Mouse (Mus musculus) adrenal gland, adult 2 months (tissue): ENCODE data around the gene Slc12a7. TPM values are rescaled to one million over a fixed set of nuclear protein-coding genes. Genes with fewer than 3 reads are reported as not detected.
"Not testable (repeated sequence)": the region's sequence is repeated elsewhere in the genome, so short reads cannot be mapped to it uniquely, and the experiment has no call there.

ENCODE experiments used
- DNase-seq: peaks from one replicate; pipeline ENCODE4 v3.0.0; 2021
- long read RNA-seq: library from polyadenylated mRNA; stranded (forward); transcript quantifications from one replicate; pipeline ENCODE4 v2.0.0, GENCODE M21; 2021
- polyA plus RNA-seq: library from polyadenylated mRNA; depleted of rRNA; stranded (reverse); fragments of >200 nt; gene quantifications from 2 replicates; pipeline ENCODE4 v1.2.3, GENCODE M21; 2012; rRNA removed
- total RNA-seq, 2 experiments: library from RNA; stranded (reverse); gene quantifications; 2 replicates each; pipeline ENCODE4 v1.2.3; 2021

The Slc12a7 gene
- total RNA-seq (10 to 100 TPM; 29.3 to 49.3 TPM), polyA plus RNA-seq (50.5 and 57.0 TPM in 2 replicates)
- long read RNA-seq, full-length matches to known transcripts: 19 of 31 reads
- long read RNA-seq, partial matches to known transcripts: 6 of 31 reads
- long read RNA-seq, other reads (novel, unspliced or antisense): 6 of 31 reads

DNA sequence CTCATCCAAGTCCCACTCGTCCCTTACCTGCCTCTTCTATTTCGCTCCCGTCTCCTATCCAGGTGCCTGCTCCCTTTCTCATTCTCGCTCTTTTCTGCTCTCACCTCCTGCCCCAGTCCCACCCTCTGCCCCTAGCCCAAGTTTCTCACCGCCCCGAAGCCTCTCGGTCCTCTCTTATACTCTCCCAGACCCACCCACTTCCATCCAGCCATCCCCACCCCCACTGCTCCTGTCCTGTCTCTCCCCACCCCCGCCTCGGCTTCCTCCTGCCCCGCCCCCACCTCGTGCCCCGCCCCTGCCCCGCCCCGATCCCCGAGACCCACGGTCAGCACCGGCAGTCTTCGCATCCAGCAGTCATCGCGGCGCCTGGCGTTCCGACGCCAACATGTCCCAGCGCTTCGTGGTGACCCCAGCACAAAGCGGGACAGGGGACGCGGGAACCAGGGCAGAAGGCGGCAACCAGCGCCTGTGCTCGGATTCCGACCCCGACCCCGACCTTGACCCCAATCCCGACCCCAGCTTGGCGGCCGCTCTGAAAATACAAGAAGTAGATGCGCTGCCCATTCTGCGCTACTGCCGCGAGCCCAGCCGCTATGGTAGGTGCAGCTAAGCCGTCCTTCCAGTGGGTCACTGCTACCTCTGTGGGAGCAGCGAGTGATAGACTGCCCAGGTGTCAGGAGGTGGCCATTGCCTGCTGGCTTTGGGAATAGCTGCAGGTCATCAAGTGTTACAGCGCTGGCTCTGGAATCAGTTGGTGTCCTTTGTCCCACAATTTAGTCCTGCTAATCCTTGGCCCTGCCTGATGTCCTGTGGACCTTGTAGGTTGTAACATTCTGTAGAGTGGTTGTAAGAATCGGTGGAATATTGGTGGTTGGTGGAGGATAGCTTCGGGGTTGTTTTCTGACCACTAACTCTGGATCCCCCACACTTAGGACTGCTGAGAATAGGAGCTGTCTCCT is at the start of gene Slc12a7:
TSS of gene Slc12a7 (plus strand) at position 353 of the 959 bp plus-strand sequence.
- peak; percentile 48 for DNase-seq

DNA sequence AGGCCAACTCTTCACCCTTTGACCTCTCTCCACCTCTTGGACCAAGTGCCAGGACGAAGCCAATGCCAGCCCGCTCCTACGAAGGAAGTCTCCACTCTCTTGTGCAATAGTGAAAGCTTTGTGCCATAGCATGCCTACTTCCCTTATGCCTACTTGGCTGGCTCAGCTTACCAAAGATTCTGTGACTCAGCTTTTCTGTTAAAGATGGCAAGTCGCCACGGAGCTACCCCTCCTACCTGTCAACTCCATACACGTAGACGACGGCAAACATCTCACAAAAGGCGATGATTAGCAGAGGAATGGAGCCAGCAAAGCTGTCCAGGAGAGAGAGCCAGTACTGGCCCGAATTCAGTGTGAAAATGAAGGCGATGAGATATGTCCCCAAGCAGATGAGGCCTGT is 49.2 kb upstream of the Slc12a7 start:
- peak; percentile 29 for DNase-seq

DNA sequence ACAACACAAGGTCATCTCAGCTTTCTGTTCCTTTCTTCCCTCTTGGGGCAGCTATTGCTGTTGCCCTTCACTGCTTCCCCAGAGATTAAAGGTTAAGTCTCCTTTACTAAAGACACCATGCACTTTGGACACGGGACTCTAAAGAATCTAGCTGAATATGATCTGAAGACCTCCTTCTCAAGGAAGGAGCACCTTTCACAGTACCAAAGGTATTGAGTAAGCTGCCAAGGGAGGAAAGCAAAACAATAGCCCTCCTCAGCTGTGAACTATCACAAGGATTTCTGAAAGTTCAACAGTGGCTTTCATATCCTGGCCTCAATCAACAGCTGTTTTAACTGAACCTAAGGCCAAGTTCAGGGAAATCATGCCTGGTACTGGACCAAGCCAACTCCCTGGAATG is 48.5 kb upstream of the Slc12a7 start:
- DNase-seq: no peak

DNA sequence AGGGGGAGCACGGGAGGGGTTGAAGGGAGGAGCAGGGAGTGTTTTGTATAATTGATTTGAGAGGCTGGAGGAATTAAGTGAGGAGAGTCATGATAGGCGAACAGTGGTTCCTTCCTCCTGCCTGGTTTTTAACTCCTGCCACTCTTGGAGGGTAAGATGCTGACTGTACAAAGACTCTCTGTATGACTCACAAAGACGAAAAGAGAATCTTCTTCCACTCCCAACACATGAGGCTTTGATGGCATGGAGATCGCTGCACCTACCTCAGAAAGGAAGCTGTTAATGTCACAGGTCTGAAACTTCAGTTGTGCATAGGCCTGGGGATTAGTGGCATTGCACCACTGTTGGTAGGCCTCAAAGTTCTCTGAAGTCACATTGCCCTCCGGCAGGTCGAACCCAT is 47.4 kb upstream of the Slc12a7 start:
- DNase-seq: no peak

DNA sequence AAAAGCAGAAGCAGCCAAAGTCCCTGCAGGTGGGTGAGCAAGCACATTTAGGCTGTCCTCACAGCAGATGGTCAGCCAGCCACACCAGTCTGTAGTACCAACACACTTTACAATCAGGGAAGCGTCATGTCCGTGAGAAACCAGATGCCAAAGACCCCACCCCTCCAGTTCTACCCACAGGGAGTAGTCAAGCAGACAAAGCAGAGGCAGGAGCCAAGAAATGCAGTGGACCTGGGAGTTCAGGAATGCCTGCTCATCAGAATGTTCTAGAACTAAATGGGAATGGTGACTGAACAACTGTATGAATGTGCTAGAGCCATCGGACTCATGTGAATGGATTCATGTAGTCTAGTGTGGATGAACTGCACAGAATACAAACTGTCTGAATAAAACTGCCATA is 45.3 kb upstream of the Slc12a7 start:
- DNase-seq: no peak

DNA sequence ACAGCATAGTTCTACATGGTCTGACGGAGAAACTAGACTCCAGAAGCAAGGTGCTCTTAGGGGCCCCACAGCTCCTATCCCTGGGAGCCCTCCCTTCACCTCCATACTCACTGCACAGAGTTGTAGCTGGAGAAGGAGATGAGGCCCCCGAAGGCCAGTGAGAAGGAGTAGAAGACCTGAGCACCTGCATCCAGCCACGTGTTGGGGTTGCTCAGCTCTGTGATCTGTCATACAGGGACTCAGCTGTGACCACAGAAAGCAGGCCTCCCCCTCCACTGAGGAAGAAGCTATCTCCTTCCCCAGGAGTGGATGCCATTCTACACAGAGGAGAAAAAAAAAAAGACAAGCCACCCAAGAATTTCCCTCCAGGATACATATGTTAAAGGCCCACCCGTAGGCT is 44.0 kb upstream of the Slc12a7 start:
- DNase-seq: no peak

DNA sequence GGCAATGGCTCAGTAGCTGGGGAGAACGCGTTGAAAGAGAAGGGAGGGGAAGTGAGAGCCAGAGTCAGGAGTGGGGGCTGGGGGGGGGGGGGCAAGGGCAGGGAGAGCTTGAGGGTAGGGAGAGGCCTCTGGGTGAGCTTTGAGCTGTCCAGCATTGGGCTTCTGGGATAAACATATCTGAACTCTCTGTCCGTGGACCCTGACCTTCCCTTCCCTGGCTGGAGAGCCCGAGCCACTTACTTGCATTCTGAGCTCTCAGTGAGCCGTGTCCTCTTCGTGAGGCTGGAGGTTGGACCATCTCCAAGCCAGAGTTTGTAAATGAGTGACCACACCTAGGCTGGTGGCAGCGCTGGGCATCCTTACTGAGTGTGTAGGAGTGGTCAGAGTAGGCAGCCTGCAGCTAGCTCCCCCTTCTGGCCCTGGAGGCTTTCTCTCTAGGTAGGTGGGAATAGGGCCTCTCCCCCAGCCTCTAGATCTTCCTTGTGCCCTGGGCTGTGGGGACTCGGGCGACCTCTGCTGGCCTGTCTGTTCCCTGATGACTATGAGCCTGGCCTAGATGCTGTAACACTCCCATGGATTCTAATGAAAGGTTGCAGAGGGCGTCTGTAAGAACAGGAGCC is 40.5 kb upstream of the Slc12a7 start:
- DNase-seq: peak; percentile 82

DNA sequence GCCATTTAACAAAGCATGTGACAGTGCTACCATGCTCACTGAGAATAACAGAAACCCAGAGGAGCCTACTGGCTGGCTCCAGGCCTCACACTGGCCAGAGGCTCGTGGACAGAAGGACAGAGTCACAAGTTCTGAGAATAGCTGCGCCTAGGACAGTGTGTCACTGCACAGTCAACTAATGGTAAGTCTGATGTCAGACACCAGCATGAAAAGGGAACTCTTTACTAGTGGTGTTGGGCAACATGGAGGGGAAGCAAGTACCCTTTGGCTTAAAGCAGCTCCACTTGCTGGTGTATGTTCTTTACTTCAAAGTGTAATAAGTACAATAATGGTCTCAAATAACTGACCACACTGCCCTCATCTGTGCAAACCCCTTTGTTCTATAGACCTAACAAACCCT is 39.6 kb upstream of the Slc12a7 start:
- no peak for DNase-seq

DNA sequence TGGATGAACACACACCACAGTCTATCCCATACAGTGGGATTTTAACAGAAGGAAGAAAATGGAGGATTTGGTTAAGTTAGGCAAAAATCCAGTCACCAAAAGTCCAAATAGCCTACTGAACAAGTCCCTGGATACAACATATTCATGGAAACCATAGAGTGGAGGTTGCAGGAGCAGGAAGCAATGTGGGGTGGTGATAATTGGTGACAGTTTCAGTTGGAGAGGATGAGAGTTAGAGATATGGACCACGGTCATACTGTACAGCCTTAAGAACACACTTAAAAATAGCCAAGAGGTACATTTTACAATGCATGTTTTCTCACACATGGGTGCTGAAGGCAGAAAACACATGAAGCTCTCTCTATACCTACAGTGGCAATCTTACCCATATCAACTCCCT is 37.9 kb upstream of the Slc12a7 start:
- DNase-seq: no peak

DNA sequence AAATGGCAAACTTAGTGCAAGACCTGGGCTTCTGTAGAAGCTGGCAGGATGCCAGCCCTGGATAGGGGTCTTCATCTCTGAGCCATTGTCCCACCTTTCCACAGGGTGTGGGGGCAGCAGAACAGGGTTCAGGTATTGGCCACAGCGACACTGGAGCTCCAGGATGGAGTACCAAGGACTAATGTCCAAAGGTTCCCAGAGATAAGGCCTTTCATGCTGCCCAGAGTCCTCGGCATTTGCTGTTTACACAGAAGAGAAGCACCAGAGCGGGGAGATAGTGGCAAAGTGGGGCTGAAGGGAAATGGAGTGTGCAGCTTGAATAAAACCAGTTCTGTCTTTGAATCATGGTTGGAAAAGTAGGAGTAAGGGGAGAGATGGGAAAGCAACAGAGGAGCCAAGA is 36.4 kb upstream of the Slc12a7 start:
- no peak for DNase-seq

DNA sequence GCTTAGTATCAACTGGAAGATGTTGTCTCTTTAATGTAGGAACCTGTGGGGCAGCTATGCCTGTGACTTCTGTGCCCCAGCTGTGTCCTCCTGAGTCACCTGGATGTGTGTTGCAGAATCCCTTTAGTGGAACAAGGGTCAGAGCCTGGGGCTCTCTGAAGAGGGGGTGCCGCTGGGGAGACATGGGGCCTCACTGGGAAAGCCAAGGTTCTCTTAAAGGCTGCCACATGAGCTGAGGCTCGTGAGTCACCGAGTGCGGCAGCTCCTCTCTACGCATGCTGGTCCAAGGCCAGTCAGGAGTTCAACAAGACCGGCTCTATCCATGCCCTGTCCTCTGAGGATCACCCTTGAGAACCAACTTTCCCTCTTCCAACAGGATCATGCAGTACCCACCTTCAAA is 33.2 kb upstream of the Slc12a7 start:
- DNase-seq: peak; percentile 56

DNA sequence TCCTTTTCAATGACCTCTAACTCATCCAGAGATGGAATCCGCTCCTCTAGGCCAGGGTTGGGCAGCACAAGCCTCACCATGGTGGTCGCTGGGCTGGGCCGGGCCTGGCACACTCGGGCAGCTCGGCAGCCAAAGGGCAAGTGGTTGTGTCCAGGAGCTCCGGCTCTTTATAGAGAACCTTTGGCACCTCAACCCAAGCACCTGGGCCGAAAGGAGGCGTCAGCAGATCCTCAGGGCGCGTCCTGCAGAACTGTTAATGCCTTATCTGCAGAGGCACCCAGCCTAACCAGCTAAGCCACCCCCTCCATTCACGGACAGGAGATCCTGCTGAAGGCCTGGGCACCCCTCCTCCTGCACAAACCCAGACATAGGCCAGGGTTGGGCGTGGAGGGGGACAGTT is 32.3 kb upstream of the Slc12a7 start:
- no peak for DNase-seq

DNA sequence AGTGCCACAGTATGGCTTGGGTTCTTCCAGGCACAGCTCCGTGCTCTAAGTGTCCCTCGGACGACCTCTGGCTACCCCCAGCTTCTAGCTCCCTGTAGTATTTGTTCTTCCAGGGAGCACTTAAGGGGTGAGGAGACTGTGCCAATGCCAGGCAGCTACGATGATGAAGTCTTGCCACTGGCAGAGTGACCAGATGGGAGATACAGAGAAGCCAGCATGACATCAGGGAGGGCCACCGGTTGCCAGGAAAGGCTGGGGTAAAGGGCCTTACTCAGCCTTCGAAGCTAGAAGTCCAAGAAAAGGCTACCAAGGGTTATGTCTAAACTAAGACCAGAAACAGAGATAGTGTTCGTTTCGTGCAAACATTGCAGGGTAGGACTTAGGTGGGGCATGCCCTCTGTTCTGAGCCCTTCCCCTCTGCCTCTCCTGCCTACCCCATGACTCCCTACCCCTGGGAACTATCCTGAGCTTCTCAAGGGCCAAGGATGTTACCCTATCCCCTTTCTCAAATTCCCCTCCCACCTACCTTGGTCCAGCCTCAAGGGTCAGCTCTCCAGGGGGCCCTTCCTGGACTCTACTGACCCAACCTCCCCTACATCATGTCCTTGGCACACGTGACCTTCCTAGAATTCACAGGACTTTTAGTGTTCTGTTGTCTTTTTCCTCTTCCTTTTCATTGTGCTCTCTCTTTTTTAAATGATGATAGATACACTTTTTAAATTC is 31.6 kb upstream of the Slc12a7 start:
- DNase-seq: peak; percentile 17

DNA sequence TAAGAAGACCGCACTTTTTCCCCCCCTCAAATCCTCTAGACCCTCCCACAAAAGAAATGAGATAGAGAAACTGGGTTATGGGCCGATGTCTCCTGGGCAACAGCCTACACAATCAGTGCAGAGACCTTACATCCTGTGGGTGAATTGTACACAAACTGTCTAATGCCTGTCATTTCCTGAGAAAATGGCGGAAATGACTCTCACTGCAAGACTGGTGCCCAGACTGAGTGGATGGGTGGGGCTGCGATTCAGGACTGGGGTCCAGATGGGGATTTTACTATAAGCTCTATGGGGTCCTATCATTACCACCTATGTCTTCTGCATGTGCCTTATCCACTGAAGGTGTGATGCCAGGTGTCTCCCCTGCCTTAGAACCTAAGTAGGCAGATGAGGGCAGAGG is 30.1 kb upstream of the Slc12a7 start:
- no peak for DNase-seq

DNA sequence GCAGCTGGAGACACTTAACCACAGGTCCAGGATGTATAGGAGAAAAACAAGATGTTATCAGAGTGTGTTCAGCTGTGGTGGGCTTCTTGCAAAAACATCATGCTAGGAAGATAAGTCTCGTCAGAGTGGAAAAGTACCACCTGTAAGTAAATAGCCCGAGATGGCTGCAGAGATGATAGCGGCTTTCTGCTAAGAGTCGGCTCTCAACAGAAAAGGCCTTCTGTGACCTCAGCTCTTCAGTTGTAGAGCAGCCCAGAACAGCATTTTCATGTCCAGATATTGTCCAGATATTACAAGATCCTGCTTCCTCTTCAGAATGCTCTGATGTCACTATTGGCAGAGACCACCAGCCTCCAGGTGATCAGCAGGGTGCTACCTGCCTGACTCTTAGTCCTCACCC is 29.4 kb upstream of the Slc12a7 start:
- DNase-seq: not testable (repeated sequence)

DNA sequence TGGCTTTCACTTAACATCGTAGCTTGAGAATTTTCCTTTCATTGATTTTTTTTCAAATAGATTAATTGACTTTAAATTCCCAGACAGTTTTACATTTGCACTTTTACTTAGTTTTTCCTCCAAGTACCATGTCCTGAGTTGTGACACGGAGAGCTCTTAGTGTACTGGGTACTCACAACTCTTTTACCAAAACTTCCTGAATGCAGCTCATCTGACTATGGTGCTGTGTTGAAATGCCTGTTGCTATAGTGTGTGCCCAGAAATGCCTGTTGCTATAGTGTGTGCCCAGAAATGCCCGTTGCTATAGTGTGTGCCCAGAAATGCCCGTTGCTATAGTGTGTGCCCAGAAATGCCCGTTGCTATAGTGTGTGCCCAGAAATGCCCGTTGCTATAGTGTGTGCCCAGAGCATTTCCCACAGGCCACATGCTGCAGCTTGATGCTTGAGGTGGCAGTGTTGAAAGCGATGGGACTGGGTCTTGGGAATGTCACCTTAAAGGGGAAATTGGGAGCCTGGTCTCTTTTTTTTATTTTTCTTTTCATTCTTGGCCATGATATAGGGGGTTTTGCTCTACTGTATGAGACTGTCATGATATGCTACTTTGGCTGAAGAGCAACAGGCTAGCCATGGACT is 28.1 kb upstream of the Slc12a7 start, which contains the start of gene Slc6a19:
TSS of gene Slc6a19 (minus strand) at position 172 of the 632 bp plus-strand sequence.
- no peak for DNase-seq

DNA sequence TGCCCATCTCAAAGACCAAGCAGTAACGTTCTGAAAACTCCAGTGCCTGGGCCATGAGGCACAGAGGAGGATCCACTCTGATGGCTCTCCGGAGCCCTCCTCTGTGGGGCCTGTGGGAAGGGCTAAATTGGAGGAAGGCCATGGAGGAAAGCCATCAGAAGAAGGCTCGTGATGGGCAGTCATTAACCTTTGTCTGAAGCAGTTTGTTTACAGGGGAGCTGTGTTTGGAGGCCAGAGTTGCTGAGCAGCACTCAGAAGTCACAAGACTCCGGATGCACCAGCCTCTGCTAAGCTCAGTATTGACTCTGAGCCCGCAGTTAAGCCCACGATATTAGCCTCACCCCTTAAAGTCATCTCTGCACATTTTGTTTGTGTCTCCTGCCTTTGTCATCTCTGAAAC is 23.4 kb upstream of the Slc12a7 start:
- no peak for DNase-seq

DNA sequence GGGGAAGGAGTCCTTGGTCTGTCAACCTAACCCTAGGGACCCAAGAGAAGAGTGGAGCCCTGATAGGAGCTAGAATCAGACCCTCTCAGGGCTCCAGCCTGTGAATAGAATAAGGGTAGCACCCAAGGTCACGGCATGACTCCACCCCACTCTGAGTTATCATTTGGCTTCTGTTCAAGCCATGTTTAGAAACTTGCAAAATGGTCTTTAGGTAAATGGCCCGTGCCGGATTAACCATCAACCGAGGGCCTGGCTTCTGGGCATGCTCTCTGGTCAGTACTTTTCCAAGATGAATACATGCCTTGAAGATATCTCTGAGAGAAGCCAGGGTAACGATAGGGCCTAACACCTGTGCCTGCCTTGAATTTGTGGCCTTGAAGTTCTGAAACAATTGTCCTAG is 21.7 kb upstream of the Slc12a7 start:
- peak; percentile 44 for DNase-seq

DNA sequence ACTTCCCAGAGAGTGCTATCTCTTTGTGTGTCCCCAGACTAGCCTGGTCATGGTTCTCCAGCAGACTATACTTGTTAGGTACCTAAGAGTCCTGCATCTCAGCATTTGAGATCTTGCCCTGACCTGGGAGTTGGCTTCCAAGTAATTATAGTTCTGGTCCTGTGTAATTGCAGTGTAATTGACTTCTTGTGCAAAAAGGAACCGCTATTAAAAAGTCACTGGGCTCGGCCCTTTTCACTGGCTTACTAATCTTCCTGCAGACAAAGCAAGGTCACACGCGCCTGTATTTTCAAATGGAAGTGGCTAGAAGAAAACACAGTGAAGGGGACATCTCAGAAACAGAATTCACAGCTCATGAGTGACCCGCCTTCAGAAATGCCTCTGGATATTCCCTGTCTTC is 21.1 kb upstream of the Slc12a7 start:
- no peak for DNase-seq

DNA sequence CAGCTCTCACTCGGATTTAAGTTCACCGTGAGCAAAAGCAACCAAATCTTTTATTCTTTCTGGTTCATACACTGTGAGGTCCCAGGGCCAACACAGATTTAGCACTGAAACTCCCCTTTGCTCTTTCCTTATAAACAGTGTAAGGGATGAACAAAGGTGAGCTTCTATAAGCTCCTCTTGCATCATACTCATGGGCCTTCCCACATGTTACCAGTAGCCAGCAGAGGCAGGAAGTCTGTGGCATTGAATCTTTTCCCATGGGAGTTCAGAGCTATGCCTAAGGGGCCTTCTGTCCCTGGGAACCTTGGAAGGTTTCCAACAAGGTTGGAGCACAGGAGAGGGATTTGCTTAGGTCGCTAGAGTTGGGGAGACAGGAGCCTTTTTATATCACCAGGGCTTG is 20.7 kb upstream of the Slc12a7 start:
- no peak for DNase-seq

DNA sequence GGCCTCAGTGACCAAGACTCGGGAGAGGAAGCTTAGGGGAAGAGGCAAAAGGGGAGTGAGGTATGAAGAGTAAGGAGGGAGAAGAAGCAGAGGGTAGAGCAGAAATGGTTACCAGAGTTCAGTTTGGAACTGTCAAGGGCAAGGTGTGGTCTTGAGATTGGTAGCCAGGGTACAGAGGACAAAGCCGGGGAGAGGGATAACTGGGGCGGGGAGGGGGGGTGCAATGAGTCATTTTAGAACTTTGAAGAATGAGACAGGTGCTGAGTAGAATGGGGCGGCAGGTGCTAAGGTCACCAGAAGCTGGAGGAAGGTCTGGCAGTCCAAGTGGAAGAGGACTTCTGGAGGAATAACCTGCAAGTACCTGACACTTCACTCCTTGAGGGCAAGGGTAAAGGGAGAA is 19.7 kb upstream of the Slc12a7 start:
- no peak for DNase-seq

DNA sequence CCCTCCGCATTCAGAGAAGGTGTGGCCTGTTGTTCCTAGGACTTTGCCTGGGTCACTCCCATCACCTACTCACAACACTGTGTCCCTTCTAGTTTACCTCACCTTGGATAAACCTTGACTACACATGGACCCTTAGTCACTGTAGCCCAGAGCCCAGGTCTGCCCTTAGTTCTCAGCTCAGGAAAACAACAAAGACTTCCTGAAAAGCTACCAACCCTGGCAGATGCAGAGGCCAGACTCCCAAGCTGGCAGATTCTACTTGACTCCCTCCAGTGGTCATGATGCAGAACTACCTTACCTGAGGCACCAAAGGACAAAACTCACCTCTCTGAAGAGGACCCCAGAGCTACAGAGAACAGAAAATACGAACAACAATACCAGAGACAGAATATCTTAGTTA is 18.9 kb upstream of the Slc12a7 start:
- DNase-seq: no peak
